Mouse (Mus musculus) hindbrain, embryonic 13.5 days (tissue): ENCODE data around the gene Gm973. TPM values are rescaled to one million over a fixed set of nuclear protein-coding genes. Genes with fewer than 3 reads are reported as not detected.

Experiments
- ATAC-seq: fragments of 200-750 bp; cut with Nextera tagmentation; 2 replicates; pipeline ENCODE4 v1.8.0; 2017; ENCODE audit warnings: moderate TSS enrichment; ENCODE audit not compliant: low FRiP score
- H3K27ac ChIP-seq: fragments of 300-500 bp; sonication (generic); 2 replicates; pipeline ENCODE4 v1.5.1; 2015; ENCODE audit warnings: inconsistent platforms, mild to moderate bottlenecking, moderate library complexity
- H3K27me3 ChIP-seq: fragments of 300-500 bp; sonication (generic); 2 replicates; pipeline ENCODE4 v1.6.1; 2015; ENCODE audit warnings: mild to moderate bottlenecking, inconsistent platforms
- H3K36me3 ChIP-seq: fragments of 300-500 bp; sonication (generic); 2 replicates; pipeline ENCODE4 v1.6.1; 2015; ENCODE audit warnings: mild to moderate bottlenecking, inconsistent platforms
- H3K4me1 ChIP-seq: fragments of 300-500 bp; sonication (generic); replicated peaks from 2 replicates; pipeline ENCODE4 v1.6.1; 2015; ENCODE audit warnings: inconsistent platforms
- H3K4me2 ChIP-seq: fragments of 300-500 bp; sonication (generic); 2 replicates; pipeline ENCODE4 v1.6.1; 2015; ENCODE audit warnings: inconsistent platforms, mild to moderate bottlenecking, moderate library complexity
- H3K4me3 ChIP-seq: fragments of 300-500 bp; sonication (generic); 2 replicates; pipeline ENCODE4 v1.5.1; 2015; ENCODE audit warnings: mild to moderate bottlenecking, inconsistent platforms
- H3K9ac ChIP-seq: fragments of 300-500 bp; sonication (generic); 2 replicates; pipeline ENCODE4 v1.6.1; 2015; ENCODE audit warnings: mild to moderate bottlenecking, inconsistent platforms
- H3K9me3 ChIP-seq: fragments of 300-500 bp; sonication (generic); 2 replicates; pipeline ENCODE4 v1.6.1; 2016; ENCODE audit warnings: inconsistent platforms
- WGBS: fragments of 180-500 bp; shearing (Covaris S2); methylation state at CpG from one replicate; pipeline ENCODE4 v1.1.7; 2015; 5-methylcytosine and 5-hydroxymethylcytosine counted together
- polyA plus RNA-seq: library from polyadenylated mRNA; unstranded; fragments of >200 nt; fragmentation: Nextera tagmentation; extraction: Ambion mirVana; gene quantifications from 2 replicates; pipeline ENCODE4 v1.2.1, GENCODE M21; 2015

Gm973 gene
- polyA plus RNA-seq, 1 experiment from 2014 or later: 8.6 TPM

GRCm38 (mm10) chr1:59602531-59603416 lies 86.7 kb downstream of the Gm973 start:
- no peak overlapping the region for H3K4me3 ChIP-seq

GRCm38 (mm10) chr1:59603417-59603712 lies 87.3 kb downstream of the Gm973 start:
- Histone ChIP-seq H3K27me3 (no peaks in the 10 kb centered on the region), H3K4me1 (no peaks in the 10 kb centered on the region), H3K36me3 (no peaks in the 10 kb centered on the region), H3K9ac (no peak overlapping the region), H3K4me3 (no peak overlapping the region), H3K27ac (no peak overlapping the region), H3K9me3 (no peaks in the 10 kb centered on the region), H3K4me2 (no peak overlapping the region)
- WGBS: 89% methylated on average over 2 of the region's 2 CpGs
- no peak for ATAC-seq

More at GRCm38 (mm10) chr1:59602531-59603416, 86.7 kb downstream of the Gm973 start:
- Histone ChIP-seq H3K36me3 (no peaks in the 10 kb centered on the region), H3K9me3 (no peaks in the 10 kb centered on the region), H3K27ac (no peak overlapping the region), H3K4me1 (no peaks in the 10 kb centered on the region), H3K27me3 (no peaks in the 10 kb centered on the region), H3K9ac (no peak overlapping the region), H3K4me2 (no peak overlapping the region)
- WGBS: 63% methylated on average over 11 of the region's 11 CpGs
- no peak for ATAC-seq

- no peak overlapping the region for H3K4me2 ChIP-seq
- H3K9me3 ChIP-seq: no peaks in the 10 kb centered on the region
- H3K27ac ChIP-seq: no peak overlapping the region
- 0 out of 2 replicates have a peak, but pooled peaks have one; percentile 65 for ATAC-seq
- WGBS: 20% methylated on average over 11 of the region's 11 CpGs
- no peak overlapping the region for H3K9ac ChIP-seq
- H3K4me1 ChIP-seq: no peaks in the 10 kb centered on the region
- no peaks in the 10 kb centered on the region for H3K27me3 ChIP-seq
- H3K36me3 ChIP-seq: no peaks in the 10 kb centered on the region
- H3K4me3 ChIP-seq: no peak overlapping the region
Observed at GRCm38 (mm10) chr1:59603893-59604292, 87.8 kb downstream of the Gm973 start.

GRCm38 (mm10) chr1:59606479-59606878 lies 90.4 kb downstream of the Gm973 start:
- H3K4me3 ChIP-seq: no peak overlapping the region
- H3K4me1 ChIP-seq: no peaks in the 10 kb centered on the region
- H3K9me3 ChIP-seq: no peaks in the 10 kb centered on the region
- WGBS: 85% methylated on average over 13 of the region's 13 CpGs
- H3K36me3 ChIP-seq: no peaks in the 10 kb centered on the region
- no peaks in the 10 kb centered on the region for H3K27me3 ChIP-seq
- no peak overlapping the region for H3K4me2 ChIP-seq
- H3K9ac ChIP-seq: no peak overlapping the region
- H3K27ac ChIP-seq: no peak overlapping the region
- no peak for ATAC-seq

GRCm38 (mm10) chr1:59607071-59607470 lies 91.0 kb downstream of the Gm973 start:
- 31% methylated on average over 7 of the region's 7 CpGs for WGBS
- no peaks in the 10 kb centered on the region for H3K27me3 ChIP-seq
- H3K4me1 ChIP-seq: no peaks in the 10 kb centered on the region
- no peak overlapping the region for H3K4me2 ChIP-seq
- H3K27ac ChIP-seq: no peak overlapping the region
- no peak overlapping the region for H3K9ac ChIP-seq
- H3K4me3 ChIP-seq: no peak overlapping the region
- no peaks in the 10 kb centered on the region for H3K9me3 ChIP-seq
- H3K36me3 ChIP-seq: no peaks in the 10 kb centered on the region
- 0 out of 2 replicates have a peak, but pooled peaks have one; percentile 7 for ATAC-seq

GRCm38 (mm10) chr1:59608125-59608762 lies 92.2 kb downstream of the Gm973 start:
- Histone ChIP-seq H3K9me3 (no peaks in the 10 kb centered on the region), H3K27ac (no peak overlapping the region), H3K4me2 (no peak overlapping the region), H3K4me1 (no peaks in the 10 kb centered on the region), H3K9ac (no peak overlapping the region), H3K36me3 (no peaks in the 10 kb centered on the region), H3K4me3 (no peak overlapping the region), H3K27me3 (no peaks in the 10 kb centered on the region)
- 87% methylated on average over 7 of the region's 7 CpGs for WGBS
- no peak for ATAC-seq

GRCm38 (mm10) chr1:59608920-59609319 lies 92.9 kb downstream of the Gm973 start:
- Histone ChIP-seq H3K36me3 (no peaks in the 10 kb centered on the region), H3K9me3 (no peaks in the 10 kb centered on the region), H3K9ac (no peak overlapping the region), H3K27me3 (no peaks in the 10 kb centered on the region), H3K4me2 (no peak overlapping the region), H3K27ac (no peak overlapping the region), H3K4me3 (no peak overlapping the region), H3K4me1 (no peaks in the 10 kb centered on the region)
- 73% methylated on average over 5 of the region's 5 CpGs for WGBS
- ATAC-seq: no peak

GRCm38 (mm10) chr1:59609458-59609857 lies 93.4 kb downstream of the Gm973 start:
- H3K9me3 ChIP-seq: no peaks in the 10 kb centered on the region
- H3K4me3 ChIP-seq: no peak overlapping the region
- whole genome bisulfite sequencing: 82% methylated on average over 4 of the region's 4 CpGs
- ATAC-seq: no peak
- no peaks in the 10 kb centered on the region; the same call in 1 of the 2 replicates for H3K4me1 ChIP-seq
- no peaks in the 10 kb centered on the region for H3K36me3 ChIP-seq
- no peak overlapping the region for H3K4me2 ChIP-seq
- H3K27ac ChIP-seq: no peak overlapping the region
- H3K9ac ChIP-seq: no peak overlapping the region
- H3K27me3 ChIP-seq: no peaks in the 10 kb centered on the region

- Histone ChIP-seq H3K9me3 (no peaks in the 10 kb centered on the region), H3K27ac (no peak overlapping the region), H3K4me3 (no peak overlapping the region), H3K27me3 (no peaks in the 10 kb centered on the region), H3K36me3 (no peaks in the 10 kb centered on the region), H3K9ac (no peak overlapping the region), H3K4me2 (no peak overlapping the region), H3K4me1 (no peaks in the 10 kb centered on the region; the same call in 1 of the 2 replicates)
- WGBS: 82% methylated on average over 10 of the region's 10 CpGs
- ATAC-seq: no peak
Observed at GRCm38 (mm10) chr1:59609896-59610295, 93.8 kb downstream of the Gm973 start.

- Histone ChIP-seq H3K36me3 (no peaks in the 10 kb centered on the region), H3K9ac (no peak overlapping the region), H3K9me3 (no peaks in the 10 kb centered on the region), H3K27ac (no peak overlapping the region), H3K27me3 (no peaks in the 10 kb centered on the region), H3K4me2 (no peak overlapping the region), H3K4me3 (no peak overlapping the region), H3K4me1 (no peaks in the 10 kb centered on the region; the same call in 1 of the 2 replicates)
- 94% methylated on average over 3 of the region's 3 CpGs for WGBS
- no peak for ATAC-seq
Observed at GRCm38 (mm10) chr1:59610929-59611328, 94.9 kb downstream of the Gm973 start.

GRCm38 (mm10) chr1:59613795-59614194 lies 97.7 kb downstream of the Gm973 start:
- Histone ChIP-seq H3K36me3 (no peaks in the 10 kb centered on the region), H3K9me3 (no peaks in the 10 kb centered on the region)

GRCm38 (mm10) chr1:59615021-59615420 lies 99.0 kb downstream of the Gm973 start:
- no peak overlapping the region for H3K4me3 ChIP-seq
- H3K9ac ChIP-seq: no peak overlapping the region
- no peaks in the 10 kb centered on the region; the same call in 1 of the 2 replicates for H3K4me1 ChIP-seq
- H3K4me2 ChIP-seq: no peak overlapping the region
- no peaks in the 10 kb centered on the region for H3K27me3 ChIP-seq
- no peak overlapping the region for H3K27ac ChIP-seq
- no peaks in the 10 kb centered on the region for H3K9me3 ChIP-seq
- H3K36me3 ChIP-seq: no peaks in the 10 kb centered on the region
- WGBS: 83% methylated on average over 2 of the region's 2 CpGs
- no peak for ATAC-seq

More at GRCm38 (mm10) chr1:59613795-59614194, 97.7 kb downstream of the Gm973 start:
- no peak for ATAC-seq
- no peak overlapping the region for H3K27ac ChIP-seq
- no peak overlapping the region for H3K4me3 ChIP-seq
- H3K4me2 ChIP-seq: no peak overlapping the region
- H3K4me1 ChIP-seq: no peaks in the 10 kb centered on the region; the same call in 1 of the 2 replicates
- no peaks in the 10 kb centered on the region for H3K27me3 ChIP-seq
- H3K9ac ChIP-seq: no peak overlapping the region
- 44% methylated on average over 6 of the region's 6 CpGs for WGBS
